Mouse (Mus musculus) T-cell, adult 2 months (primary cell): Measurements from ENCODE around the gene Gm5930.
"Not testable (repeated sequence)": the region's sequence is repeated elsewhere in the genome, so short reads cannot be mapped to it uniquely, and the experiment has no call there.

Experiments used
- DNase-seq: peaks from one replicate; pipeline ENCODE4 v3.0.0; 2022; ENCODE audit warnings: low spot score

Gene Gm5930

GRCm38 (mm10) chr14:44338484-44338883 is at the start of gene Gm5930:
TSS of gene Gm5930 (minus strand) at chr14:44338584.
- DNase-seq, result not testable (repeated sequence)

GRCm38 (mm10) chr14:44384233-44384632 is 45.8 kb upstream of the Gm5930 start:
- not testable (repeated sequence) for DNase-seq

GRCm38 (mm10) chr14:44365057-44365456 is 26.7 kb upstream of the Gm5930 start, which contains the start of gene Gm8229:
TSS of gene Gm8229 (plus strand) at chr14:44365357.
- not testable (repeated sequence) for DNase-seq

- not testable (repeated sequence) for DNase-seq
Measured at GRCm38 (mm10) chr14:44362301-44362700, 23.9 kb upstream of the Gm5930 start.

GRCm38 (mm10) chr14:44361416-44361815 is 23.0 kb upstream of the Gm5930 start:
- DNase-seq, result not testable (repeated sequence)

GRCm38 (mm10) chr14:44312049-44312448 is 26.3 kb downstream of the Gm5930 start:
- DNase-seq, result not testable (repeated sequence)

- DNase-seq, result not testable (repeated sequence)
Measured at GRCm38 (mm10) chr14:44285280-44285679, 53.1 kb downstream of the Gm5930 start, which contains the start of gene Gm8220. TSS of gene Gm8220 (plus strand) at chr14:44285580.
